Mouse (Mus musculus) left cerebral cortex, adult 9 months (tissue): ENCODE results near the gene Cebpzos.

Experiments
- DNase-seq, 2 experiments: peaks; one replicate each; pipeline ENCODE4 v3.0.0; 2022; ENCODE audit warnings: low spot score in 2 of 2

Gene Cebpzos

DNA sequence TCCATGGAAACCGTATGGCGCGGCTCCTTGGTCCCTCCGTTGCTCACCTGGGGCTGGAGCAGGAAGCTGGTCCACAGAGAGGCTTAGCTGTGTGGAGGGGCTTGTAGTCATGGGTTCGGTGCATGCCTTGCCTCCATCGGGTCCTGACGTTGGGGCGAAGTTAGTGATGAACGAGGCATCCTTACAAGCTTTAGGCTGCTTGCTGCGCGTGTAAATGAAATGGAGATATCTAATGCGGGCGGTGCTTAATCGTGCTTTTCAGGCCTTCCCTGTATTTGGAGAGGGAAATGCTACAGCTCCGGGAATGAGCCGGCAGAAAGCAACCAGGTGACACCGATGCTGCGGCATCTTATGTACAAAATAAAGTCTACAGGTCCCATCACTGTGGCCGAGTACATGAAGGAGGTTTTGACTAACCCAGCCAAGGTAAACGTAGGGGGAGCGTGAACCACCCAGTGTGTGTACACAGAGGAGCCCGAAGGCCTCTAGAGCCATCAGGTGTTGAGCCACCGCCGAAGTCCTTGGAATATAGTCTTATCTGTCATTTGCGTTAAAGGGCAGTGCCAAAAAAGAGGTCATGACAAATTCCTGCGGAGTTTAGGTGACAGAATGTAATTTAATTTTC lies 21.0 kb downstream of the Cebpzos start:
- no peak for DNase-seq

DNA sequence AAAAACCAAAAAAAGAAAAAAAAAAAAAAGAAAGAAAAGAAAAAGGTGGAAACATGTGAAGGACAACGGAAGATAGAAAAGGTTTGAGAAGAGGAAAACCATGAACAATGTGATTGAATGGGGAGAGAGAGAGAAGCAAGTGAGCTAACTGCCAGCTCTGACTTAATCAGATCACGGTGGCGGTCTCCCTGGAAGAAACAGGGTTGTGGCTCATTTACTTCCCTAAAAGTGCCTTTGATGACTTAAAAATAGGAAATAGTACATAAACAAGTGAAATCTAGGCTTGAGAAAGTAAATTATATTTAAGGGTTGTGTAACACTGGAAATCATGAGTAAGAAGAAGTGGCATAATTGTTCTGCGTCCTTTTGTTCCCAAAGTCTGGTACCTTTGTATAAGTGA lies 22.6 kb downstream of the Cebpzos start:
- no peak for DNase-seq

DNA sequence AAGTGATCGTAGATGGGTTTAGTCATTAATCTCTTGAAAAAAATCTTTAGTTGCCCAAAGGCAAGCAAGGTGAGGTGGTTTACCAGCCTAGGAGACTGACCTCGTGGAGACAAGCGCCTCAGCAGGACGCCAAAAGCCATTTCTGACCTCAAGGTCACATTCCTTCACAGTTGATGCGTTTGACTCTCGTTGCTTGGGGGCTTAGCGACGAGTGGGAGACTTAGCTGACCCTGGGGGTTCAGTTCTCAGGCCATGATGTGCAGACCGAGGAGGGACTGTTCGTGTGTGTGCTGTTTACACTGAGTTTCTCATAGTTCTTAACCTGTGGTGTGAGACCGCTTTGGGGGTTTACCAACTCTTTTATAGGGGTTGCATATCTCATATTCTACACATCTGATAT lies 26.3 kb downstream of the Cebpzos start:
- DNase-seq: no peak

DNA sequence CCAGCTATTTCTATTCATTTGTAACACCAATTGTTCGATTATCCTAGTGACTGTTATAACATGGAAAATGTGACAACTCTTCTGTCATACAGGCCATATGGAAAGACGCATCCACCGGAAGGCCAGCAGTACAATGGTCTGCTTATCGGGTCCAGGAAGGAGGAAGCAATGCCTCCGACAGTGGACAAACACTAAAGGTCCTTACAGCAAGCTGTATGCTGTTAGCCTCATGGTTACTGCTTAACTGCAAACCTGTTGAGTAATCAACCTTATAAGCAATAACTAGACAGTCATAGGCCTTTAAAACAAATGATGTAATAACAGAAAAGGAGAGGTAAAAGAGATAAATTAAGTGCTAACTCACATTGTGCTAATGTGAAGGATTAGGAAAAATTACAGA lies 34.9 kb downstream of the Cebpzos start:
- no peak for DNase-seq

DNA sequence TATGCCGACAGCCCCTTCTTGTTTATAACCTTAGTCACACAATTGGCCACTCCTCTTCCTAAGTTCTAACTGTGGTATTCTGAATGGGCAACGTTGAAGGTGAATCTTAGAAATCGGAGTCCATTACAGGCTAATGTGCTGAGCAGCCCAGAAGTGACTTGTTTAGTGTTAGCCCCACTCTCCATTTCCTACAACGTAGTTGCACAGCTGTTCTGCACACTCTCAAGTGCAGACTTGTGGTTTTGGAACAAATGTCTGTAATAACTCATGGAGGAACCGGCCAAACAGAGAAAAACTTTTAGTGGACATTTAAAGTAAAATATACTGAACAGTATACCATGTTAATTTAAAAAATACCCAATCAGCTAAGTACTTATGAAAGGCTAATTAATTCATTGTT lies 35.8 kb downstream of the Cebpzos start:
- no peak for DNase-seq

DNA sequence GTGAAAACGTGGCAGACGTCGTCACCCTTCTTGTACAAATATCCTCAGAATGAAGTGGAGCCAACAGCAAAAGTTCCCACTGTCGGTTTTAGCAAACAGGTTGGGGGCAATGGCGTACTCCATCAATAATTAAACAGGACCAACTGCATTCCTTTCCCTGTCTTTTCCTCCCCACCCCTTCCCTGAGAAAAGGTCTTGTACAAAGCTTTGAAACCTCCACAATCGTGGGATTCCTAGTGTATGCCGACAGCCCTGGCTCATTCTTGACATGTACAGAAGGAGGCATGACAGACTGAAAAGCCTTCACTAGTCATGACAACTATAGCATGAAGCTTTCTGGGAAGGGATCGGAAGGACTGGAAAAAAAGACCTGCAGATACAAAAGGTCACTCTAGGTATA lies 36.9 kb downstream of the Cebpzos start:
- DNase-seq: no peak

DNA sequence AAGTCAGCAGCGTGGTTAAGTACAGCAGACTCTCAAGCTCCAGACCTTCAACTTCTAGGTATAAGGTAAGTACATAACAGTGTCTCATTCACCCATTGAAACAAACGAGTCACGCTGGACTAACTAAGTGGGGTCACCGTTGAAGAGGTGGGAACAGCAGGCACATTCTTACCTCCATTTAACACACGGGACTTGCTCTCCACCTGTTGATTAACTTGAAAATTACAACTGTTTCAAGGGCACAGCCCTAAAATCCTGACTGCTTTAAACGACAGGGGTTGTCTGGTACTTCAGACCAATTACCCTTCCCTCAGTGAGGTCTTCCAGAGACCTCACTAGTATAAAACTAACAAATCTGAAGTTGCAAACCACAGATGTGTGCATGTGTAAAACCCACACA lies 43.2 kb downstream of the Cebpzos start:
- no peak for DNase-seq

DNA sequence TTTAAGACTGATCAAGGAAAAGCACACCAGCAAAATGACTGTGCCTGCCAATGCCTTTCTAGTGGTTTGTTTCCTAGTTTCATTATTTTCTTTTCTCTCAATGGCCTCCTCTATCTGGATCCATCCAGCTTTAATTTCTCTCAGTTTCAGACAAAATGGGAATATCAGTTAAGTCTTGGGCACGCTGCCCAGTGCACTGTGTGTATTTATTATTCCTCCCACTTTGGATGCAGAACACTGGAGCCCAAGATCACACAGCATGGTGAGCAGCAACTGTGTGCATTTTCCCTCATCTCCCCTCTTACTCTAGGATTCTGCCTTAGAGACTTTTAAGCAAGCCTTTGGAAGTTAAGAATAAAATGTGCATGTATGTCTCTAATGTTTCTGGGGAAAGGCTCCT lies 48.1 kb downstream of the Cebpzos start:
- peak in 1 of 2 experiments; percentile 35 for DNase-seq

DNA sequence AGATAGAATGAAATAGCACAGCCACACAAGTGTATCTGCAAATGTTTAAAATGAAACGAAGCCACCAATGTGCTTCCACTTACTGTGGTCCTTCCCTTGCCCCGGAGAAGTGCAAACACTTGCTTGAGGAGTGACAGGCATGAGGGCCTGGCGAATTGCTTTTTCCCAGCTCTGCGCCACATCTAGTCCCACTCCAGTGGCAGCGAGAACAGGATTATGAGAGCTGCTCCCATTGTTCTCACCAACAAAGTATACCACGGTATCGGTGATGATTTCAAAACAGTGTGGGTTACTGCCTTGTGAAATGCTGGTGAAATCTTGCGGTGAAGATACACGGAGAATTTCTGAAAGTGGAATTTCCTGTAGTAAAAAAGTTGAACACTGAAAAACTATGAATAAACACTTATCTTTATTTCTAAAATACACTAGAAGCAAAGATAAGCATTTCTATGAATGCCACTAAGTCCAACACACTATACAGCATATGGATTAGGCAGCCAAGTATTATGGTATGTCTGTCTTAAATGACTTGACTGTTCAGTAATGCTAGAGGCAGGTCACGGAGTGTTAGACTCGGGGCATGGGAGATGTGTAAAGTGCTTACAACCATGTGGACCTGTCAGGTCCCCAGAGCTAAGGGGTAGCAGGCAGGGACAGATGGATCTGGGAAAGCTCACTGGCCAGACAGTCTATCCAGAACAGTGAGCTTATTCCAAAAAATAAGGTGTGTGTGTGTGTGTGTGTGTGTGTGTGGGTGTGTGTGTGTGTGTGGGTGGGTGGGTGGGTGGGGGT lies 50.0 kb downstream of the Cebpzos start:
- DNase-seq: no peak

DNA sequence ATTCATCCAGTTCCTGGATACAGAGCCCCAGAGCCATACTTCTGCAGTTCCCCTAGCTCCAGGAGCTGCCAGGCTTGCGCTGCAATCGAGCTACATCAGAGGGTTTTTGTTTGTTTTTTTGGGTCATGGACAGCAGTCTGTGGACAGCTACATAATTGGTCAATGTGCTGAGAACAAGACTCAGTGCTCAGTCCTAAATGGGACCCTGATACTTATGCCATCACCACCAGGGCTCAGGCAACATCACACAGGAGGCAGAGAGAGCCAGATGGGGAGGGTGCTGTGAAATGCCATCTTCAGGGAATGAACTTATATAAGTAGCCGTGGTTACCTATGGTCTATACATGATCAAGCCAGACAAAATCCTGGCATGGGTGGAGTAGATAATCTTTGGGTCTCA lies 52.2 kb downstream of the Cebpzos start:
- DNase-seq: no peak
